Mouse (Mus musculus): ENCODE data around the gene Cenpl. TPM values are rescaled to one million over a fixed set of nuclear protein-coding genes. Genes with fewer than 3 reads are reported as not detected.

Gene Cenpl
- polyA plus RNA-seq, 1 experiment from 2014 or later = 38.3 TPM

GRCm38 (mm10) chr1:161036411-161036841 is 34.1 kb upstream of the Cenpl start:
- WGBS = 0% methylated on average over 5 of the region's 5 CpGs
- peaks cover 53% of the 10 kb centered on the region for H3K36me3 ChIP-seq (replicated peaks)
- ATAC-seq (ENCODE audit: low FRiP score) = no peak
- H3K4me2 ChIP-seq = peak overlapping the region; percentile 66
- H3K9me3 ChIP-seq = no peaks in the 10 kb centered on the region
- H3K4me3 ChIP-seq (replicated peaks) = peak overlapping the region; percentile 74
- H3K4me1 ChIP-seq = peaks cover 40% of the 10 kb centered on the region
- no peaks in the 10 kb centered on the region for H3K27me3 ChIP-seq
- H3K9ac ChIP-seq = peak overlapping the region; percentile 90
- H3K27ac ChIP-seq = peak overlapping the region; percentile 88

GRCm38 (mm10) chr1:161037026-161037425 is 33.5 kb upstream of the Cenpl start:
- H3K36me3 ChIP-seq (replicated peaks) = peaks cover 54% of the 10 kb centered on the region
- WGBS = 0% methylated on average over 1 of the region's 1 CpGs
- H3K9me3 ChIP-seq = no peaks in the 10 kb centered on the region
- peak overlapping the region; percentile 74 for H3K4me3 ChIP-seq (replicated peaks)
- no peak for ATAC-seq (ENCODE audit: low FRiP score)
- H3K27ac ChIP-seq = peak overlapping the region; percentile 88
- peaks cover 40% of the 10 kb centered on the region for H3K4me1 ChIP-seq
- H3K27me3 ChIP-seq = no peaks in the 10 kb centered on the region
- peak overlapping the region; percentile 66 for H3K4me2 ChIP-seq
- peak overlapping the region; percentile 90 for H3K9ac ChIP-seq

GRCm38 (mm10) chr1:161037599-161037998 is 32.9 kb upstream of the Cenpl start:
- Histone ChIP-seq H3K36me3 (replicated peaks) (peaks cover 53% of the 10 kb centered on the region), H3K9me3 (no peaks in the 10 kb centered on the region), H3K27ac (no peak overlapping the region), H3K4me1 (peaks cover 40% of the 10 kb centered on the region), H3K4me2 (peak overlapping the region; percentile 66), H3K9ac (peak overlapping the region; percentile 59), H3K4me3 (replicated peaks) (peak overlapping the region; percentile 27), H3K27me3 (no peaks in the 10 kb centered on the region)
- no peak for ATAC-seq (ENCODE audit: low FRiP score)
- WGBS = 28% methylated on average over 3 of the region's 3 CpGs

GRCm38 (mm10) chr1:161038004-161038403 is 32.5 kb upstream of the Cenpl start:
- H3K4me2 ChIP-seq = peak overlapping the region; percentile 66
- peaks cover 53% of the 10 kb centered on the region for H3K36me3 ChIP-seq (replicated peaks)
- H3K9ac ChIP-seq = peak overlapping the region; percentile 59; the same call in 1 of the 2 replicates
- ATAC-seq (ENCODE audit: low FRiP score) = no peak
- peaks cover 40% of the 10 kb centered on the region for H3K4me1 ChIP-seq
- H3K9me3 ChIP-seq = no peaks in the 10 kb centered on the region
- H3K4me3 ChIP-seq (replicated peaks) = peak overlapping the region; percentile 27
- no peak overlapping the region for H3K27ac ChIP-seq
- WGBS = 40% methylated on average over 3 of the region's 3 CpGs
- H3K27me3 ChIP-seq = no peaks in the 10 kb centered on the region

GRCm38 (mm10) chr1:161038968-161039721 is 31.4 kb upstream of the Cenpl start:
- WGBS = 8% methylated on average over 3 of the region's 3 CpGs
- peak overlapping the region; percentile 75 for H3K27ac ChIP-seq
- no peak overlapping the region for H3K9ac ChIP-seq
- H3K4me3 ChIP-seq (replicated peaks) = no peak overlapping the region
- H3K36me3 ChIP-seq (replicated peaks) = peaks cover 62% of the 10 kb centered on the region
- H3K4me1 ChIP-seq = peaks cover 31% of the 10 kb centered on the region
- H3K9me3 ChIP-seq = no peaks in the 10 kb centered on the region
- ATAC-seq (ENCODE audit: low FRiP score) = no peak
- no peaks in the 10 kb centered on the region for H3K27me3 ChIP-seq
- no peak overlapping the region for H3K4me2 ChIP-seq

GRCm38 (mm10) chr1:161039741-161040425 is 30.6 kb upstream of the Cenpl start:
- H3K4me2 ChIP-seq = no peak overlapping the region
- no peak overlapping the region for H3K9ac ChIP-seq
- H3K9me3 ChIP-seq = no peaks in the 10 kb centered on the region
- 9% methylated on average over 3 of the region's 3 CpGs for WGBS
- peaks cover 31% of the 10 kb centered on the region for H3K4me1 ChIP-seq
- H3K27ac ChIP-seq = peak overlapping the region; percentile 75
- peaks cover 68% of the 10 kb centered on the region for H3K36me3 ChIP-seq (replicated peaks)
- ATAC-seq (ENCODE audit: low FRiP score) = peak; percentile 18; the same call in 1 of the 2 replicates
- no peaks in the 10 kb centered on the region for H3K27me3 ChIP-seq
- no peak overlapping the region for H3K4me3 ChIP-seq (replicated peaks)

- peaks cover 74% of the 10 kb centered on the region for H3K36me3 ChIP-seq (replicated peaks)
- peaks cover 31% of the 10 kb centered on the region for H3K4me1 ChIP-seq
- no peak for ATAC-seq (ENCODE audit: low FRiP score)
- no peak overlapping the region for H3K9ac ChIP-seq
- 74% methylated on average over 1 of the region's 1 CpGs for WGBS
- no peaks in the 10 kb centered on the region for H3K9me3 ChIP-seq
- H3K4me2 ChIP-seq = no peak overlapping the region
- H3K27ac ChIP-seq = peak overlapping the region; percentile 75
- no peaks in the 10 kb centered on the region for H3K27me3 ChIP-seq
- no peak overlapping the region for H3K4me3 ChIP-seq (replicated peaks)
Measured at GRCm38 (mm10) chr1:161040426-161040770, 30.1 kb upstream of the Cenpl start.

GRCm38 (mm10) chr1:161040855-161041254 is 29.7 kb upstream of the Cenpl start:
- peak overlapping the region; percentile 75; the same call in 1 of the 2 replicates for H3K27ac ChIP-seq
- no peak overlapping the region for H3K4me2 ChIP-seq
- H3K9ac ChIP-seq = no peak overlapping the region
- no peaks in the 10 kb centered on the region for H3K27me3 ChIP-seq
- H3K4me3 ChIP-seq (replicated peaks) = no peak overlapping the region
- no peaks in the 10 kb centered on the region for H3K9me3 ChIP-seq
- H3K4me1 ChIP-seq = peaks cover 31% of the 10 kb centered on the region
- peaks cover 78% of the 10 kb centered on the region for H3K36me3 ChIP-seq (replicated peaks)
- ATAC-seq (ENCODE audit: low FRiP score) = no peak

GRCm38 (mm10) chr1:161041261-161042020 is 29.1 kb upstream of the Cenpl start:
- Histone ChIP-seq H3K9ac (no peak overlapping the region), H3K4me3 (replicated peaks) (no peak overlapping the region), H3K27ac (no peak overlapping the region), H3K4me2 (no peak overlapping the region), H3K4me1 (peaks cover 28% of the 10 kb centered on the region), H3K9me3 (no peaks in the 10 kb centered on the region), H3K36me3 (replicated peaks) (peaks cover 82% of the 10 kb centered on the region), H3K27me3 (no peaks in the 10 kb centered on the region)
- ATAC-seq (ENCODE audit: low FRiP score) = no peak
- WGBS = 92% methylated on average over 7 of the region's 7 CpGs

GRCm38 (mm10) chr1:161046972-161047371 is 23.5 kb upstream of the Cenpl start:
- Histone ChIP-seq H3K27me3 (no peaks in the 10 kb centered on the region), H3K27ac (no peak overlapping the region), H3K4me1 (no peaks in the 10 kb centered on the region), H3K9me3 (no peaks in the 10 kb centered on the region), H3K4me2 (no peak overlapping the region), H3K36me3 (replicated peaks) (peaks cover 71% of the 10 kb centered on the region), H3K4me3 (replicated peaks) (no peak overlapping the region), H3K9ac (no peak overlapping the region)
- ATAC-seq (ENCODE audit: low FRiP score) = no peak
- WGBS = 85% methylated on average over 3 of the region's 3 CpGs

GRCm38 (mm10) chr1:161057164-161057563 is 13.3 kb upstream of the Cenpl start:
- Histone ChIP-seq H3K4me3 (replicated peaks) (no peak overlapping the region), H3K4me2 (no peak overlapping the region), H3K9ac (no peak overlapping the region), H3K27me3 (no peaks in the 10 kb centered on the region), H3K9me3 (no peaks in the 10 kb centered on the region), H3K36me3 (replicated peaks) (peaks cover 53% of the 10 kb centered on the region), H3K4me1 (no peaks in the 10 kb centered on the region), H3K27ac (no peak overlapping the region)
- no peak for ATAC-seq (ENCODE audit: low FRiP score)
- WGBS = 97% methylated on average over 1 of the region's 1 CpGs

GRCm38 (mm10) chr1:161063351-161063750 is 7.2 kb upstream of the Cenpl start:
- Histone ChIP-seq H3K4me3 (replicated peaks) (no peak overlapping the region), H3K36me3 (replicated peaks) (peaks cover 18% of the 10 kb centered on the region), H3K4me1 (no peaks in the 10 kb centered on the region), H3K4me2 (no peak overlapping the region), H3K9me3 (no peaks in the 10 kb centered on the region), H3K27ac (no peak overlapping the region), H3K9ac (no peak overlapping the region), H3K27me3 (no peaks in the 10 kb centered on the region)
- no peak for ATAC-seq (ENCODE audit: low FRiP score)
- WGBS = 83% methylated on average over 1 of the region's 1 CpGs
